Mouse (Mus musculus) megakaryocyte, embryonic 14.5 days (primary cell): ENCODE measurements around the gene Ptpn21. TPM values are rescaled to one million over a fixed set of nuclear protein-coding genes. Genes with fewer than 3 reads are reported as not detected.

Source experiments
- H3K27me3 ChIP-seq: replicated peaks from 2 replicates; pipeline ENCODE3; 2012; ENCODE audit warnings: inconsistent platforms
- H3K36me3 ChIP-seq: replicated peaks from 2 replicates; pipeline ENCODE3; 2012; ENCODE audit warnings: low read length, inconsistent platforms, mixed read lengths
- H3K4me1 ChIP-seq: 2 replicates; pipeline ENCODE4 v1.6.1; 2012; ENCODE audit warnings: inconsistent platforms
- H3K4me3 ChIP-seq: replicated peaks from 2 replicates; pipeline ENCODE3; 2012; ENCODE audit warnings: moderate library complexity, mild to moderate bottlenecking, inconsistent platforms
- H3K9me3 ChIP-seq: 2 replicates; pipeline ENCODE4 v1.6.1; 2012; ENCODE audit warnings: inconsistent platforms
- FLI1 ChIP-seq: IDR thresholded peaks from 2 replicates; pipeline ENCODE4 v1.6.1; 2012; ENCODE audit warnings: low read length, inconsistent platforms, mixed read lengths
- GATA1 ChIP-seq: IDR thresholded peaks from 3 replicates; pipeline ENCODE4 v1.6.1; 2012; ENCODE audit warnings: mixed read lengths, low read length, inconsistent platforms, borderline replicate concordance
- polyA plus RNA-seq: library from polyadenylated mRNA; stranded (reverse); fragments of >175 nt; gene quantifications from 2 replicates; pipeline ENCODE4 v1.2.3, GENCODE M21; 2012; ENCODE audit warnings: low replicate concordance; ENCODE audit not compliant: insufficient read depth

The Ptpn21 gene
- polyA plus RNA-seq, 1 experiment: 0.97 TPM

DNA sequence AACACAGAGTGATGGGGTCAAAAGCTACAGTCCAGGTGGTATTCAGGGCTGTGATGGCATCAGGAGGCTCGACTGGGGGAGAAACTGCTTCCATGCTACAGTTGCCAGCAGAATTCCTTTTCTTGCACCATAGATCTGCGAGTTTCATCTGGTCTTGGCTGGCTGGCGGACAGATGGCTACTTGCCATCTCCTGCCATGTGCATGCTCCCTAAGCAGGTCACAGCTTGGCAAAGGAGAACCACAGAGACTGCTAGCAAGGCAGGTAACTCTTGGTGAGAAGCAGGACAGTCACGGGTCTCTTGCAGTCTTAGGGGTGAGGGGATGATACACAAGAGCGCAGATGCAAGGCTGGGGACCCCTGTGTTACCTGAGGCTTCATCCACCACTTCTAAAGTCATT, 67.3 kb downstream of the Ptpn21 start:
- H3K4me3 ChIP-seq: no peak overlapping the region
- no peaks in the 10 kb centered on the region for H3K27me3 ChIP-seq
- H3K4me1 ChIP-seq: peaks cover 7% of the 10 kb centered on the region
- H3K36me3 ChIP-seq: peaks cover 12% of the 10 kb centered on the region
- no peak for TF ChIP-seq FLI1
- no peak for TF ChIP-seq GATA1
- H3K9me3 ChIP-seq: peaks cover 5% of the 10 kb centered on the region

DNA sequence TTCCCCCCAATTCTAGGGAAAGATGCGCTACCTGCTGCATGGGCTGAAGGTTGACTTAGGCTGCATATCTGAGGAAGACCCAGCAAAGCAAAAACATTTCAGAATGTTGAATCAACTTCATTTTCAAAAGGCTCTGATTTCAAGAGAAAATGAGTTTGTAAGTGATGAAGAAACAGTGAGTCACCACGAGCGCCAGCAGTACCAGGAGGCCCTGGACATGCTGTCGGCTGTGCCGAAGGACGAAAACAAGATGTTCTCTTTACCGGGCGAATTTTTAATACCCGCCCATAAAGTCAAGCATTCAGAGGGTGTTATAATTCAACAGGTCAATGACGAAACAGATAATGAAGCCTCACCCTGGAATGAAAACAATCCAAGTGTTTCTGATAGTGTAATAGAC, 68.1 kb downstream of the Ptpn21 start:
- peaks cover 5% of the 10 kb centered on the region for H3K9me3 ChIP-seq
- peaks cover 14% of the 10 kb centered on the region for H3K36me3 ChIP-seq
- no peaks in the 10 kb centered on the region for H3K4me1 ChIP-seq
- TF ChIP-seq FLI1: no peak
- no peak for TF ChIP-seq GATA1
- H3K4me3 ChIP-seq: no peak overlapping the region
- H3K27me3 ChIP-seq: no peaks in the 10 kb centered on the region

DNA sequence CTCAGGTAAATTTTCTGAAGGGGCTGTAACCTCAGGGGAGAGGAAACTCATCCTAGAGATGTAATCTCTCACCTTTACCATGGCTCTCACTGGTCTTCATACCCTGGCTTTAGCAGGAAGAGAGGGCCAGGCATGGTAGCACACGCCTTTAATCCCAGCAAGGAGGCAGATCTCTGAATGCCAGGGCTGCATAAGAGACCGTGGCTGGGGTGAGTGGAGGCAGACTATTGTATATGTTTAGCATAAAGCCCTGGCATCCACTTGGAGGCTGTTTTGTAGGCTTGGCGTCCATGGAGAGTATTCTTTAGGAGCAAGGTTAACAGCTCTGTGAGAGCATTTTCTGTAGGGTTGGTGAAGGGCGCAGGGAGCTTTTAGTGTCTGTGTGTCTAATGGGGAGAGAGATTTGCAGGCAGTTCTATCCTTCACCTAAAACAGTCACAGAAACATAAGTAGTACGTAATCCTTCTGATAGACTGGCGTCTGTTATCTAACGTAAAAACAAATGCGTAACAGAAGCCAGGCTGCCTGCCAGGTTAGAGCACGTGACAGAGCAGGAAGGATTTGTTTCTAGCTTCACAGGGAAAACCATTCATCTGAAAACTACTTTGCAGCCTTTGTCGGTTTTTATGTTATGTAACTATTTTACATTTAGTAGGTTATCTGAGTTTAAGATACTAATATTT, 68.9 kb downstream of the Ptpn21 start:
- no peaks in the 10 kb centered on the region for H3K27me3 ChIP-seq
- no peak overlapping the region for H3K4me3 ChIP-seq
- no peaks in the 10 kb centered on the region for H3K9me3 ChIP-seq
- H3K4me1 ChIP-seq: no peaks in the 10 kb centered on the region
- H3K36me3 ChIP-seq: peaks cover 14% of the 10 kb centered on the region
- no peak for TF ChIP-seq GATA1
- no peak for TF ChIP-seq FLI1

DNA sequence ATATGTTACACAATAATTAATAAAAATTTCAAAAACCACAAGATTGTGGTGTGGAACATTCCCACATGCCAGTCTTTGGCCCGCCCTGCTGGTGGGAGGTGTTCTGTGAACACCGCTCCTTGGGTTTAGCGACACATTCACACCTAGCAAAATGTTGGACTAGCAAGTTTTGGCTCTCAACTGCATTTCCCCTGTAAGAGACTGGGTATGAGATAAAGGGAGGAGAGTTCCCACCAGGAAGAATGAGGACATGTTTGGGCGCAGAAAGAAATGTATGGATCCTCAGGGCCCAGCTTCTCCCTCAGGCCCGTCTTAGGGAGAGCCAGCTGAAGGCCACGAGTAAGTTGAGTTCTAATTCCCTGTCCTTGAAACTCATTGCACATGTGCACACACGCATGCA, 74.6 kb downstream of the Ptpn21 start:
- no peak for TF ChIP-seq FLI1
- TF ChIP-seq GATA1: no peak
- Histone ChIP-seq H3K27me3 (no peaks in the 10 kb centered on the region), H3K4me1 (0 out of 2 replicates have a peak, but pooled peaks cover 3% of the 10 kb centered on the region), H3K4me3 (no peak overlapping the region), H3K36me3 (peaks cover 31% of the 10 kb centered on the region), H3K9me3 (no peaks in the 10 kb centered on the region)

DNA sequence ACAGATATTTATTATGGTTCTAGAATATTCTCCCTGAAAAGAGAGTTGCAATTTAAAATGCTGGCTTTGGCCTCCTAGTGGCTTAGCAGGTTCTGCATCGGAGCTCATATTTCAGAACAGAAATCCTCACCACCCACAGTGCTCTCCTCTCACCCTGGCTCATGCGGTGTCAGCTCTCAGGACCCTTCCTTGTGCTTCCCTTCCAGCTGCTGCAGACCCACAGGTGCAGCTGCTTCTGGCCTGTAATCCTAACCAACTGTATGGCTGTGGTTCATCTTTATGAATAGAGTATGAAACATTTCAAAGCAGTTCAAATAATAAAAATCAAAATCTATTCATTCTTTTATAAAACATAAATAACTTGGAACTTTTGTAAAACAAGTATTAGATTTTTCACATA, 80.3 kb downstream of the Ptpn21 start:
- Histone ChIP-seq H3K9me3 (no peaks in the 10 kb centered on the region), H3K4me3 (no peak overlapping the region), H3K27me3 (no peaks in the 10 kb centered on the region), H3K4me1 (no peaks in the 10 kb centered on the region), H3K36me3 (peaks cover 15% of the 10 kb centered on the region)
- TF ChIP-seq FLI1: no peak
- no peak for TF ChIP-seq GATA1

DNA sequence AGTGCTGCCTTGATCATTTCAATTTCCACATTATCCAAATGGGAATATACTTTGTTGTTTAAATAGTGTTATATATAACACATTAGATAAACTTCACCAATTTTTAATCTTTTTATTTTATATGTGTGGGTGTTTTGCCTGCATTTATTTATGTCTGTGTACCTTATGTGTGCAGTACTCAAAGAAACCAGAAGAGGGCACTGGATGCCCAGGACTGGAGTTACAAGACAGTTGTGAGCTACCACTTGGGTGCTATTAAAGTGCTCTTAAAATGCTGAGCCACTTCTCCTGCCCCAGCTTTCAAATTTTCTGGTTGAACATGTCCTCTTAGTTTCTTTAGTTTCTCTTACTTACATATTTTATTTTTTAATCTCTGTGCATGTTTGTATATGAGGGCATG, 92.4 kb downstream of the Ptpn21 start:
- Histone ChIP-seq H3K27me3 (no peaks in the 10 kb centered on the region), H3K4me1 (no peaks in the 10 kb centered on the region), H3K9me3 (no peaks in the 10 kb centered on the region), H3K4me3 (no peak overlapping the region), H3K36me3 (peaks cover 4% of the 10 kb centered on the region)
- TF ChIP-seq GATA1 (no peak), FLI1 (no peak)

DNA sequence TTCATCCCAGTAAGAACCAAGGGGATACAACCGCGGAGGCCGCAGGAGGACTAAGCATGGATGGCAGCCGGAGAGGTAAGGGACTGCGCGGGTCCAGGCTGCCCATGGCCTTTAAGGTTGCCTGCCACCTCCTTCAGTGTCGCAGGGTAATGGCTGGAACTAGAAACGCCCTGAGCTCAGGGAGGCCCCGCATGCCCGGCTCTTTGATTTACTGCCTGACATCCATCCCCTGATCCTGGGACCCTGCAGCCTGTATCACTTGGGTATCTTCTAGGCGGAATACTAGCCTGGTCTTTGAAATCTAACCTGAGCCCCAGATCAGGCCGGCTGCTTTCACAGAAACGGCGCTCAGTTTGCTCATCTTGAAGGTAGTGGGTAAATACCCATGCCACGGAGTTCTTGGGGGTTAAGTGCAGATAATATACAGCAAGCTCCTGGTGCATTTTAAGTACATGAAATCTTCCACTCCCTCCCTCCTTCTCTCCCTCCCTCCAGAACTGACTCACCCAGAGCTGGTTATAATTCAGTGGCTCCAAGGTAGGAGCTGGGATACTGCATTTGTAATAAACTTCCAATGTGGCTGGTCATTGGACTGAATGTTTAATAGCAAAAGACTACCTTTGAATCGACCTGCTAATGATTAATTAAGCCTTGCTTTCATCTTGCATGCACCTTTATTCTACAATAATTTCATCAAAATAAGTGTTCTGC, 108.8 kb downstream of the Ptpn21 start:
- TF ChIP-seq GATA1: no peak
- no peak for TF ChIP-seq FLI1
- Histone ChIP-seq H3K4me3 (peak overlapping the region; percentile 95), H3K9me3 (peaks cover 10% of the 10 kb centered on the region), H3K27me3 (no peaks in the 10 kb centered on the region), H3K4me1 (peaks cover 18% of the 10 kb centered on the region), H3K36me3 (peaks cover 6% of the 10 kb centered on the region)

DNA sequence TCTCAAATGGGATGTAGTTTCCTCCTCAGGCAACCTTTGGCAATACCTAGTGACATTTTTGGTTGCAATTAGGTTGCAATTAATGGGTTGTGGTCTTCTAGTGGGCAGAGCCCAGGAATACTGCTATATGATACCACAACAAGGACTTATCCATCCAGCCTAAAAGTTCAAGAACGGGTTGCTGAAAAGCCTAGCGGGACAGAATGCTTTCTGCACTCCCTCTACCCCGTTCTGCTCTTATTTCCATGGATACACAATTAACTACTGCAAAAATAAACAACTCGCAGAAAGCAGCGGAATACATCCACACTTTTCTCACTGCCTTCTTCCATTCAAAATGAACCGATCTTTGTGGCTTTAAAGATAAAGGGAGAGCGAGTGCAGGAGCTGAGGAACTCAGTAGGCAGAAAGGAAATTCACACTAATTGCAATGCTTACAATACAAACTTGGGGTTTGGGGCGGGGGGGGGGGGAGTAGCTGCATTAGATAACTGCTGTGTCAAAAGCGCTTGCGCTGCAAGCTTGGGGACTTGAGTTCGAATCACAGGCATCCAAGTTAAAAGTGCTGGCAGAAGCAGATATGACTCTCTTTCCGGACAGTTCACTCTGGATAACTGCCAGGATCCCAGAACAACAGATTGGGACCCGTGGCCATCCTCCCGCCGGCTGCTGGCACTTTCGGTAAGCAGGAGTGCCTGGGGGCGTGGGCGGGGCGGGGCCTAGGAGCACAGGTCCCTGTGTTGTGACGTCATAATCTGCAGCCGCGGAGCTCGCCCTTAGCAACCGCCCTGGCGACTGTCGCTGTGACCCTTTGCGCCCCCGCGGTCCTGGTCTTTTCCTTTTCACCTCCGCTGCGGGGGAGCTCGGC, 109.6 kb downstream of the Ptpn21 start, which contains the start of gene Spata7:
Gene Spata7 (plus strand): TSS at position 766 of the 868 bp plus-strand sequence.
- peaks cover 18% of the 10 kb centered on the region for H3K4me1 ChIP-seq
- TF ChIP-seq GATA1 (no peak), FLI1 (no peak)
- no peaks in the 10 kb centered on the region for H3K27me3 ChIP-seq
- H3K9me3 ChIP-seq: peaks cover 10% of the 10 kb centered on the region
- peaks cover 3% of the 10 kb centered on the region for H3K36me3 ChIP-seq
- peak within 1 kb of the TSS; percentile 95 for H3K4me3 ChIP-seq

Other genes starting within 250 kb of the Ptpn21 start
- not detected in 2 replicates for gene Kcnk10, start 159.1 kb downstream of the Ptpn21 start, polyA plus RNA-seq
- 1.2 and 2.0 TPM in 2 replicates for gene Spata7, start 109.2 kb downstream of the Ptpn21 start, polyA plus RNA-seq
- gene Zc3h14, start 9.6 kb upstream of the Ptpn21 start, polyA plus RNA-seq: 7.4 and 10.2 TPM in 2 replicates
- 0.09 TPM in 1 of 2 replicates, not detected in the other for gene Eml5, start 164.1 kb upstream of the Ptpn21 start, polyA plus RNA-seq
- gene Ttc8, start 183.2 kb upstream of the Ptpn21 start, polyA plus RNA-seq: 0.39 TPM in 1 of 2 replicates, not detected in the other